Mouse (Mus musculus): ENCODE results near the gene Zmynd8.
A peak's percentile ranks its signal among the peaks of the same experiment; 100 is the strongest.
"Not testable (repeated sequence)": the region's sequence is repeated elsewhere in the genome, so short reads cannot be mapped to it uniquely, and the experiment has no call there.

Zmynd8 gene

DNA sequence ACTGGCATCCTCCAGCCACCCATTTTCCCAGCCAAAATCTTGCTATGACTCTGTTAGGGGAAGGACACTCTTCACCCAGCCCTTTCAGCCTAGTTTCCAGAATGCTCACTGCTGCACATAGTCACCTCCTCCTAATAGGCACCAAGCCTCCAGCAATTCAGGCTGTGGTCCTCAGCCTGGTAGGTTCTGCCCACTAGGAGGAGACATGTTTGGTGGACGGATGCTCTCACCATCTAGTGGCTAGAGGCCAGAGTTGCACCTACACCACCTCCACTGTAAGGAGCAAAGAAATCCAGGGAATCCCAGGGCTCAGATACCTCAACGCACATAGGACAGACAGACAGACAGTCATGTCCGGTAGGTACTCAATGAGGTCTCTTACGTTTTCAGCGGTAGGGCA is 87.3 kb downstream of the Zmynd8 start:
- no peak for DNase-seq (ENCODE audit: extremely low read depth, low read depth, low spot score)

DNA sequence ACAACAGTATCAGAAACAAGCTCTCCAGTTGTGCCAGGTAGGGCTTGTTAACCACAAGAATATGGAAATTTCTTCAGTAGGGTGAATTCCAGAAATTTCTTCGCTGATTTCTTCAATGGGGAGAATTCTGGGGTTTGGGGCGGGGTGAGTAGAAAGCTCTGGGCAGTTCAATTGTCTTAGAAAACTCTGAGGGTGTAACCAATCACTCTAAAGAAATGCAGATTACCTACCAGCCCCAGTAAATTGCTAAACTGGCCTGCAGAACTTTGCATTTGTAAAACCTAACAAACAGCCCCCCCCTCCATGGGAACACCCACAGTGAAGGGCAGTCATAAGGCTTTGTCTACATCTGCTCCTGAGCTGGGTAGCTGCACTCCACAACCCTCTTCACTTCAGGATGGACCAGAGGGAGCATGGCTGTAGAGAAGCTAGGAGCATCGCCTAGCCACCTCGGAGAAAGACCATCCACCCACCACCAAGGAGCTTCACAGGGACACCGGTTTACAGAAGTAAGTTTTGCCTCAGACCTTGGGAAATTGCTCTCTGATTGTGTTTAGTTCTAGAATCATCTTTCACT is 88.8 kb downstream of the Zmynd8 start:
- DNase-seq (ENCODE audit: extremely low read depth, low read depth, low spot score) = no peak

DNA sequence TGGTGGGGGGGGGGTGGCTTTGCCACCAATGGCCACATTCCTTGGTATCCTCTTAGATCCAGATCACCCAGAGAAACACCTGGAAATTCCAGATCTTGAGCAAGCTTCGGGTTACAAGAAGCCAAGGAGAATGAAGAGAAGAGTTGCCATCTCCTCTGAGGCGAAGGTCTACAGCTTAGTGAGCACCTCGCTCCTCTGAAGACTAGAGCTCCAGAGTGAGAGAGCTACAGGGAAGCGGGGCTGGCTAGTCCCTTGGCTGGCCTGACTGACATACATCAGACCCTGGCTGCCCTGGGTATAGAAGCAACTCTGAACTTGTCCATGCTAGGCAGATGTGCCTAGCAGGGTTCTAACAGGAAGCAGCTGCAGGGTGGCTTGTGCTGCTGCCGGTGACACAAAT is 89.7 kb downstream of the Zmynd8 start:
- no peak for DNase-seq (ENCODE audit: extremely low read depth, low read depth, low spot score)

GRCm38 (mm10) chr2:165808179-165808975 is 90.4 kb downstream of the Zmynd8 start:
- no peak for DNase-seq (ENCODE audit: extremely low read depth, low read depth, low spot score)

DNA sequence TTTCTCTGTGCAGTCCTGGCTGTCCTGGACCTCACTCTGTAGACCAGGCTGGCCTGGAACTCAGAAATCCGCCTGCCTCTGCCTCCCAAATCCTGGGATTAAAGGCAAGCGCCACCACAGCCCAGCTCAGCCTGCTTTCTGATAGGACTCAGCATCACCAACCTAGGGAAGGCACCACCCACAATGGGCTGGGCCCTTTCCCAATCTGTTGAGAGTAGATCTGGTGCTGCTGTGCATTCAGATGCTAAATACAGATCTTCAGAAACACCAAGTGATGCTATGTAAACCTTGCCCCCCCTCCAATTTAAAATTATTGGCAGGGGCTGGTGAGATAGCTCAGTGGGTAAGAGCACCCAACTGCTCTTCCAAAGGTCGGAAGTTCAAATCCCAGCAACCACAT is 98.6 kb downstream of the Zmynd8 start:
- DNase-seq (ENCODE audit: extremely low read depth, low read depth, low spot score) = not testable (repeated sequence)

DNA sequence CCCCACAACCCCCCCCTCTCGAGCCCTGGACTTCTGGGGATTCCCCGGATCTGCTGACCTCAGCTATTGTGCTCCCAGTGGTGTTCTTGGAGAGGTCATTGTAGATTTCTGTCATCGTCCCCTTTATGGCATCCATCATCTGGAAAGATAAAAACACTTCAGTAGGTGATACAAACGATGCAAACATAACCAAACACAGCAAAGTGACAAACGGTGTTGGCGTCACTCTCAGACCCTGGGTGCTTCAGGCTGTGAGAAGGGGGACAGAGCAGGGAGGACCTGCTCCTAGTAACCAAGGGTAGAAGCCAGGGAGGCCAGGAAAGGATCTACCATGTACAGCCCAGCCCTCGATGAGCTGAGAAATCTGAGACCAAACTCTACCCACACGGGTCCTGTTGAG is 100.9 kb downstream of the Zmynd8 start:
- DNase-seq (ENCODE audit: extremely low read depth, low read depth, low spot score) = no peak

DNA sequence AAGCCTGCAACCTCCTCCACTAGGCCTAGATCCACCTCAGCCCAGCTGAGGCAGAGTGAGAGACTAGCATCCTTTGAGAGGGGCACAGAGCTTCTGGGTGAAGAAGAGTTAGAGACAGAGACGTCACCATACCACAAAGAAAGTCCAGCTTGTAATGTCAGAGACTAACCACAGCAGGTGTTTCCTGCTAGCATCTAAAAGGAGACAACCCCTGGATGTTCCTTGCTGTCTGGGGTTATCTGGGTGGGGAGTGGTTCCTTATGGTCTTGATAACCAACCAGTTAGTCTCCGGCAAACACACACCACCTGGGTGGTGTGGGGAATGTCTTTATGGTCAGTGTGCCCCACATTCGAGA is 105.6 kb downstream of the Zmynd8 start:
- no peak for DNase-seq (ENCODE audit: extremely low read depth, low read depth, low spot score)

- DNase-seq (ENCODE audit: extremely low read depth, low read depth, low spot score) = no peak
Measured at GRCm38 (mm10) chr2:165792431-165793282, 106.2 kb downstream of the Zmynd8 start.

DNA sequence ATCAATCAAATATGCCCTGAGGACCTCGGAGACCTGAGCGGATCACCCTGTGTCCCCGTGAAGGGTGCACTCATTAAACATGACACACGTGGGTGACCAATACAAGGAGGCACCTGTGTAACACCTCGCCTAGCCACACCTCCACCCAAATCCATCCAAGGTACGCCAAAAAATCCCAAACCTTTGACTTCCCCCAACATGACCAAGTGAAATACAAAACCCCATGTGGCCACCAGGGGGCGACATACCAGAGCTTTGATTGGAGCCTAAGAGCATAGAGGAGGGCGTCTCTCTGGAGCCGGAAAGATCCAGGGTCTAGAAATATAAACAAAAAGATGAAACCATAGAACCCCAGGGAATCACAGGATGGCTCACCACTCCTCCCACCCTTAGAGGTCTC is 107.2 kb downstream of the Zmynd8 start:
- DNase-seq (ENCODE audit: extremely low read depth, low read depth, low spot score) = no peak

- no peak for DNase-seq (ENCODE audit: extremely low read depth, low read depth, low spot score)
Measured at GRCm38 (mm10) chr2:165791026-165791425, 107.8 kb downstream of the Zmynd8 start.

DNA sequence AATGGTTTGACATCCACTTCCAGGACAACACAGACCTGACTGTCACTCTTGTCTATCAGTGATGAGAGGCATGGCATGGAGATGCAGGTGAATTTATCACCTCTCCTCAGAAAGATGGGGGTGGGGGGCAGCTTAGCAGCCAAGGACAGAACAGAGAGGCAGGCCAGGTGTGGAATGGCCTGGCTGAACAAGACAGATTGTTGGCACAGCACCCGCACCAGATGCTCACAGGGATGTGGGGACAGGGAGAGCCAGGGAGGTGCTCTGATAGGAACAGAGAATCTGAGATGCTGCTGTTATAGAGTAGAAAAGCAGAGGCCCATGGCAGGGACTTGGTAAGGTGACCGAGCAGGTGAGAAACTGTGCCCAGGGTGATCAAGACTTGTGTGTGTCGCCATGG is 109.1 kb downstream of the Zmynd8 start:
- no peak for DNase-seq (ENCODE audit: extremely low read depth, low read depth, low spot score)

DNA sequence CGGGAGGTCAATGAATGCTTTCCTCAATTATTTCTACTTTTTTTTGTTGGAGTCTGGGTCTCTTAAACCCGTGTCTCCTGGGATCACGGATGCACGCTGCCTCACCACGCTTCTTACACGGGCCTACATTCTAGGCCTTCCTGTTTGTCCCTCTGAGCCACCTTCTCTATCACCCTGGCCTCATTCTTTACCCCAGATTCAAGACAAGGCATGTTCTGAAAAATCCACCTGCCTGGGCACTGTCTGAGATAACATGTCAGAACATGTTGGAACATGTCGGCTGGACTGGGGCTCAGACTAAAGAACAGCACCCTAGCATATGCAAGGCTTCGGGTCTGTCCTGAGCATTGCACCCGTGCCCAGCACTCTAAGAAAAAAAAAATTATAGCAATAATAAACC is 110.0 kb downstream of the Zmynd8 start:
- peak; percentile 39 for DNase-seq (ENCODE audit: extremely low read depth, low read depth, low spot score)

DNA sequence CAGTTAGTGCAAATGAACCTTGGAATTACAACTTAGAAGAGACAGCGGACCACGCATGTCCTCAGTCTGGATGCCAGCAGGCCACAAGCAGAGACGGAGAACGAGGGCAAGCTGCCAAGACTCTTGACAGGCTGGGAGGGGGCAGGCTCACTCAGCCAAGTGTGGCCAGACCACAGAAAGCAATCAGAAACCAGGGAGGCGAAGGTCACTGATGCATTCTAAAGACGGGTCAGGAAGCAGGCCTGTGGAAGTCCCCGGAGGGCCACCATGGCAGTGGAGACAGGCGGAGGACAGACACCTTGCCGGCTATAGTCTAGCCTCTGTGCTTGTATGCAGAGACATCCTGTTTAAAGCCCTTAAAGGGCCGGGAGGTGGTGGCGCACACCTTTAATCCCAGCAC is 110.8 kb downstream of the Zmynd8 start:
- DNase-seq (ENCODE audit: extremely low read depth, low read depth, low spot score) = no peak

DNA sequence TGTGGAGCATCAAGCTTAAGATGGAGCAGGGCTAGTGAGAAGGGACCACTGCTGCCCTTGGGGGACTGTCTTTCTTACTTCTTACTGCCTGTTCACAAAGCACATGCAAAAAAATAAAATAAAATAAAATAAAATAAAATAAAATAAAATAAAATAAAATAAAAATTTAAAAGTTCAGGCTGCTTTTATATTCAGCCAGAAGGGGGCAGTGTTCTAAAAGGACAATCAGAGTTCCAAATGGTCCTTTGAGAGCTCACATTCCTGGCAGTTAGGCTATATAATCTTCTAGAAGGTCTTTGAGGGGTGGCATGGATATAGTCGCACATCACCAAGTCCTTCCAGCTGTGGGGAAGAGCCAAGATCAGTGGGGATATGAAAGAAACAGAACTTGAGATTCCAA is 112.3 kb downstream of the Zmynd8 start:
- DNase-seq (ENCODE audit: extremely low read depth, low read depth, low spot score) = no peak

DNA sequence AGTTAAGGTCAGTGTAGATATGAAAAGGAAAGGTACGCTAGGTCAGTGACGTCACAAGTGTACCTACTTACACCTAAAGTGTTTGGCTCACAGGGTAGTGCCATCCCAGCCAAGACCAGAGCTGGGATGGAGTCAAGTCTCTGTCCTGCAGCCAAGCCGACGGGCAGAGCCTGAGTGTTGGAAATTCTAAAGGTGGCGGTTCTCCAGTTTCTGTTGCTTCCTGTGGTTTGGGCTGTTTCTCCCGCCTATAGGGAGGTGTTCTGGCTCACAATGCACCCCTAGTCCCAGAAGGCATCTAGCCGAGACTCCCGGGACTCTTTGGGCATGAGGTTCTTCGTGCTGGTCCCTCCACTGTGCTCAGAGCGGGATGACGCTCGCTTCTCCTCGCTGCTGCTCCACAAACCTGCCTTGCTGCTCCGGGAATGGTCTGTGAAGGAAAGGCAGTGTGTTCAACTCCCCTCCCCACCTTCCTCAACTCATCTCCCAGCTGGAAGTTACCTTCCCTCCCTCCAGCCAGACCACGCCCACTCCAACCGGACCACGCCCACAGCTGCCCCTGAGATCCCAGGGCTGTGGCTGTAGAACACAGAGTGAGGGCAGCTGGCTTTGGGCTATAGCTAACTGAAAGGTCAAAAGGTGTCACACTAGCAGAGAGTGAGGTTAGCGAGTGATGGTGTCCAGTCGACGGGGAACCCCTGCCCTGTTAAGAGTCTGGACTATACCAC is 113.3 kb downstream of the Zmynd8 start:
- no peak for DNase-seq (ENCODE audit: extremely low read depth, low read depth, low spot score)

DNA sequence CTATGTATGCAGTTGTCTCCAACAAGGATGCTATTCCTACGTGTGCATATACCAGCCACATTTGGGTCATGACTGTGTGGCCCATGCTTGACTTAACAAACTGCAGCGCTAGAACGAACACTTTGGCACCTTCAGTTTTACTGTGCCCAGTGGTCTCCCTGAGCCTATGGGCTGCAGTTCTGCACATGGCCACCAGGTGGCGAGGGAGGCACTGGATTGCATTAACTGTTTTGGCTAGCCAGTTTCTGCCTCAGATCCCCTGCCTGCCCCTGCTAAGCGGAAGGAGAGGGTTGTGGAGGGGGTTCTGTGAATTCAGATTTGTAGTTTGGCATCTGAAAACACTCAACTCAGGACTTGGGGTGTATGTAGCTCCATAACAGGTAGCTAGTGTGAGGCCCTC is 116.5 kb downstream of the Zmynd8 start:
- DNase-seq (ENCODE audit: extremely low read depth, low read depth, low spot score) = no peak

- DNase-seq (ENCODE audit: extremely low read depth, low read depth, low spot score) = peak; percentile 88
Measured at GRCm38 (mm10) chr2:165778927-165779326, 119.9 kb downstream of the Zmynd8 start.

- no peak for DNase-seq (ENCODE audit: extremely low read depth, low read depth, low spot score)
Measured at GRCm38 (mm10) chr2:165769375-165769948, 129.4 kb downstream of the Zmynd8 start.

DNA sequence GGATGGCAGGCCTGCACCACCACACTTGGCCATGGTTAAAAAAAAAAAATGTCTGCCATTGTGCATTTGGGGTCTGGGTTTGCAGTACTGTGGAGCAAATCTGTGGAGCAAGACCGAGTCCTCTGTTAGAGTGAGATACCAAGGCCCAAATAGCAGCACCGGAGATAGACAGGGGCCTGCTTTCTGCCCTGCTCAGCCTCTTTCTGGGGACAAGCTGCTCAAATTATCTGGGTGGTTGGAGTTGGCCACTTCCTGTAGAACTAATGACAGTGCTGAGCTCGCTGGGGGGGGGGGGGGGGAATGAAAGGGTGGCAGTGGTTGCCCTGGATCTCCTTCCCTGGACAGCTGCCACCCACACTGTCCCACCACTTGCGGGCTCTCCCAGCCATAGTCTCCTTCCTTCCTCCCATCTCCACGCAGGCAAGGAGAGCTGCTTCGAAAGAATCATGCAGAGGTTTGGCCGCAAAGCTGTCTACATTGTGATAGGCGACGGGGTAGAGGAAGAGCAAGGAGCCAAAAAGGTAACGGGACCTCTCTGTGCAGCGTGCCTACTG is 129.9 kb downstream of the Zmynd8 start:
- DNase-seq (ENCODE audit: extremely low read depth, low read depth, low spot score) = no peak

- DNase-seq (ENCODE audit: extremely low read depth, low read depth, low spot score) = no peak
Measured at GRCm38 (mm10) chr2:165759421-165759985, 139.3 kb downstream of the Zmynd8 start.

All from fat pad, adult 2 months (tissue).